Mouse (Mus musculus) MEL (cell line): ENCODE measurements at regions not wholly inside any gene's neighbourhood (a gene's known extent, or its start where the extent isn't known, plus 50 kb on each side); places are given as distances from the start of the nearest gene placed in this dataset.

ENCODE experiments used
- DNase-seq: peaks from one replicate; pipeline ENCODE4 v3.0.0; 2011; ENCODE audit warnings: low read depth, low spot score
- H3K27ac ChIP-seq: 2 replicates; pipeline ENCODE4 v1.5.1; 2012; ENCODE audit warnings: low read depth, mild to moderate bottlenecking, control low read depth, low read length, moderate library complexity; ENCODE audit not compliant: control insufficient read depth
- H3K27me3 ChIP-seq, 2 experiments: fragments of 150-350 bp in 1 of 2; sonication (generic) in 1 of 2; 2 replicates each; pipeline ENCODE4 v1.6.1; 2012; ENCODE audit warnings: low read length in 2 of 2, mild to moderate bottlenecking in 2 of 2, improper control_type of control experiment in 1 of 2, moderate library complexity in 1 of 2; ENCODE audit not compliant: insufficient read depth in 2 of 2, control insufficient read depth in 1 of 2
- H3K36me3 ChIP-seq, 2 experiments: 2 replicates each; pipeline ENCODE4 v1.6.1; 2012 to 2014; ENCODE audit warnings: low read length in 2 of 2, improper control_type of control experiment in 1 of 2, inconsistent platforms in 1 of 2, mild to moderate bottlenecking in 1 of 2; ENCODE audit not compliant: insufficient read depth in 2 of 2, control insufficient read depth in 1 of 2
- H3K4me1 ChIP-seq, 2 experiments: fragments of 150-350 bp in 1 of 2; sonication (generic) in 1 of 2; 2 replicates each; pipeline ENCODE4 v1.6.1; 2012; ENCODE audit warnings: low read length in 2 of 2, improper control_type of control experiment in 1 of 2, mild to moderate bottlenecking in 1 of 2; ENCODE audit not compliant: insufficient read depth in 2 of 2, control insufficient read depth in 1 of 2
- H3K4me3 ChIP-seq, 2 experiments: fragments of 150-350 bp in 1 of 2; sonication (generic) in 1 of 2; 2 replicates each; pipeline ENCODE4 v1.5.1; 2012; ENCODE audit warnings: low read depth in 2 of 2, low read length in 2 of 2, mild to moderate bottlenecking in 2 of 2, moderate library complexity in 2 of 2, control low read depth in 1 of 2, improper control_type of control experiment in 1 of 2; ENCODE audit not compliant: control insufficient read depth in 1 of 2, insufficient read depth in 1 of 2
- H3K79me2 ChIP-seq: 2 replicates; pipeline ENCODE4 v1.6.1; 2012; ENCODE audit warnings: mild to moderate bottlenecking, low read length, moderate library complexity; ENCODE audit not compliant: control insufficient read depth, poor library complexity, insufficient read depth
- H3K9ac ChIP-seq: 2 replicates; pipeline ENCODE4 v1.6.1; 2012; ENCODE audit warnings: low read depth, mild to moderate bottlenecking, control low read depth, low read length, moderate library complexity; ENCODE audit not compliant: control insufficient read depth, poor library complexity, severe bottlenecking
- H3K9me3 ChIP-seq: fragments of 150-350 bp; sonication (generic); replicated peaks from 2 replicates; pipeline ENCODE4 v1.6.1; 2012; ENCODE audit warnings: mild to moderate bottlenecking, low read length, improper control_type of control experiment, moderate library complexity; ENCODE audit not compliant: insufficient read depth
- CHD1 ChIP-seq: IDR thresholded peaks from 2 replicates; pipeline ENCODE4 v1.6.1; 2012; ENCODE audit warnings: low read depth, mild to moderate bottlenecking, inconsistent platforms, low read length, improper control_type of control experiment
- CHD2 ChIP-seq: IDR thresholded peaks from 2 replicates; pipeline ENCODE4 v1.6.1; 2011; ENCODE audit warnings: low read length, improper control_type of control experiment
- CTCF ChIP-seq, 3 experiments: IDR thresholded peaks in 2 of 3; conservative IDR thresholded peaks in 1 of 3; 2 replicates each; pipeline ENCODE4 v1.5.1; 2011 to 2012; ENCODE audit warnings: low read length in 3 of 3, low read depth in 2 of 3, mild to moderate bottlenecking in 2 of 3, improper control_type of control experiment in 1 of 3, inconsistent platforms in 1 of 3, mixed read lengths in 1 of 3, moderate library complexity in 1 of 3; ENCODE audit not compliant: control insufficient read depth in 1 of 3, insufficient read depth in 1 of 3, poor library complexity in 1 of 3, severe bottlenecking in 1 of 3
- ETS1 ChIP-seq: IDR thresholded peaks from 2 replicates; pipeline ENCODE4 v1.6.1; 2012; ENCODE audit warnings: low read depth, mild to moderate bottlenecking, inconsistent platforms, low read length, improper control_type of control experiment, moderate library complexity
- HCFC1 ChIP-seq: IDR thresholded peaks from 2 replicates; pipeline ENCODE4 v1.6.1; 2012; ENCODE audit warnings: low read depth, mild to moderate bottlenecking, inconsistent platforms, low read length, improper control_type of control experiment, moderate library complexity
- JUND ChIP-seq: IDR thresholded peaks from 2 replicates; pipeline ENCODE4 v1.6.1; 2011; ENCODE audit warnings: low read depth, mild to moderate bottlenecking, improper control_type of control experiment, low read length
- MAFK ChIP-seq: IDR thresholded peaks from 2 replicates; pipeline ENCODE4 v1.6.1; 2011; ENCODE audit warnings: low read depth, mild to moderate bottlenecking, low read length, improper control_type of control experiment, borderline replicate concordance
- MAZ ChIP-seq: IDR thresholded peaks from 2 replicates; pipeline ENCODE4 v1.6.1; 2012; ENCODE audit warnings: low read depth, mild to moderate bottlenecking, inconsistent platforms, low read length, improper control_type of control experiment
- MEF2A ChIP-seq: IDR thresholded peaks from 2 replicates; pipeline ENCODE4 v1.6.1; 2014; ENCODE audit warnings: low read depth, mild to moderate bottlenecking, inconsistent platforms, low read length, improper control_type of control experiment; ENCODE audit not compliant: poor library complexity, insufficient replicate concordance, severe bottlenecking; ENCODE audit errors: extremely low read depth
- MYB ChIP-seq: IDR thresholded peaks from 2 replicates; pipeline ENCODE4 v1.6.1; 2011; ENCODE audit warnings: mild to moderate bottlenecking, low read depth, low read length, improper control_type of control experiment
- MYC ChIP-seq: IDR thresholded peaks from 2 replicates; pipeline ENCODE4 v1.6.1; 2011; ENCODE audit warnings: low read depth, mild to moderate bottlenecking, low read length, improper control_type of control experiment, moderate library complexity
- NRF1 ChIP-seq: IDR thresholded peaks from 2 replicates; pipeline ENCODE4 v1.6.1; 2014; ENCODE audit warnings: low read depth, mild to moderate bottlenecking, inconsistent platforms, low read length, improper control_type of control experiment, moderate library complexity; ENCODE audit not compliant: poor library complexity, insufficient read depth, severe bottlenecking
- POLR2AphosphoS2 ChIP-seq: IDR thresholded peaks from 2 replicates; pipeline ENCODE4 v1.6.1; 2011; ENCODE audit warnings: low read length, improper control_type of control experiment
- POLR2AphosphoS5 ChIP-seq: IDR thresholded peaks from 2 replicates; pipeline ENCODE4 v1.6.1; 2012; ENCODE audit warnings: low read depth, borderline replicate concordance, mild to moderate bottlenecking, inconsistent platforms, low read length, moderate library complexity, mixed read lengths
- RAD21 ChIP-seq: IDR thresholded peaks from 2 replicates; pipeline ENCODE4 v1.6.1; 2011; ENCODE audit warnings: mild to moderate bottlenecking, low read depth, low read length, improper control_type of control experiment
- RCOR1 ChIP-seq: IDR thresholded peaks from 2 replicates; pipeline ENCODE4 v1.6.1; 2012; ENCODE audit warnings: low read depth, mild to moderate bottlenecking, inconsistent platforms, low read length, improper control_type of control experiment
- USF2 ChIP-seq, 2 experiments: IDR thresholded peaks; 2 replicates each; pipeline ENCODE4 v1.6.1; 2011 to 2012; ENCODE audit warnings: improper control_type of control experiment in 2 of 2, low read length in 2 of 2, borderline replicate concordance in 1 of 2, inconsistent platforms in 1 of 2, low read depth in 1 of 2, mild to moderate bottlenecking in 1 of 2; ENCODE audit not compliant: insufficient read depth in 1 of 2
- ZNF384 ChIP-seq: IDR thresholded peaks from 2 replicates; pipeline ENCODE4 v1.6.1; 2012; ENCODE audit warnings: low read depth, mild to moderate bottlenecking, inconsistent platforms, low read length, improper control_type of control experiment

DNA sequence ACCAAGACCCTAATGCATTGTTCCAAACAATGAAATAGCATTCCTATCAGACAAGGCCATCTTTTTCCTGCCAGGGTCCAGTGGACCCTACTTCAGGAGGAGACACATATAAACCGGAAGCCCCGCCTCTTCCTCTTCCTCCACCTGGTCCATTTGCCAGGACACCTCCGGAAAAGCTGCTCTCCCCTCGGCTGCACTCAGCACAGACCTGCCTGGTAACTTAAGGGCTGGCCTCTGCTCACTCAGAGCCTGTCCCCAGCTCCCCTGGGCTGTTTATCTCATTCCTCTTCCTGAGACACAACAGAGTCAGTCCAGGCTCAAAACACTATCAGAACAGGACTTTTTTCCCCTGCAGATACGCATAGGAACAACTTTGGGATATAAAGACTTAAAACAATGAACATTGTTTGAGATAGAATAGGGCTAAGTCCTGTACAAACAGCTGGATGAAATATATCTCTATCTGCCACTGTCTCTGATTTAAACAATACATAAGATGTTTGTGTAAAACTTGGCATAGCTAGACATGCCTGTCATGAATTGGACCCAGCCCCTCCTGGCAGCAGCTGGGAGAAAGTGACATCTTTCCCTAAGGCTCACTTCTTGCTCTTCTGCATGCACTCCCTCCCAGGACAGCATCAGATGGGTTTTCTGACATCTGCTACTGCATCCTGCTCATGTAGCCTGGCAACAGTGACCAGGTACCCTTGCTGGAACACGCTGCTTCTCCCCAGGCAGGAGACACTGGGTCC is 119.6 kb downstream of the Lrrc30 start:
- Histone ChIP-seq H3K4me3 (no peak overlapping the region), H3K9ac (no peak overlapping the region), H3K27ac (no peak overlapping the region)
- no peak for TF ChIP-seq CHD1
- TF ChIP-seq, all 39 proteins: peak for 0
- H3K9me3 ChIP-seq, result no peaks in the 10 kb centered on the region
- H3K4me1 ChIP-seq, result no peaks in the 10 kb centered on the region
- no peak for DNase-seq
- H3K79me2 ChIP-seq, result no peaks in the 10 kb centered on the region
- no peaks in the 10 kb centered on the region for H3K27me3 ChIP-seq
- no peaks in the 10 kb centered on the region for H3K36me3 ChIP-seq

DNA sequence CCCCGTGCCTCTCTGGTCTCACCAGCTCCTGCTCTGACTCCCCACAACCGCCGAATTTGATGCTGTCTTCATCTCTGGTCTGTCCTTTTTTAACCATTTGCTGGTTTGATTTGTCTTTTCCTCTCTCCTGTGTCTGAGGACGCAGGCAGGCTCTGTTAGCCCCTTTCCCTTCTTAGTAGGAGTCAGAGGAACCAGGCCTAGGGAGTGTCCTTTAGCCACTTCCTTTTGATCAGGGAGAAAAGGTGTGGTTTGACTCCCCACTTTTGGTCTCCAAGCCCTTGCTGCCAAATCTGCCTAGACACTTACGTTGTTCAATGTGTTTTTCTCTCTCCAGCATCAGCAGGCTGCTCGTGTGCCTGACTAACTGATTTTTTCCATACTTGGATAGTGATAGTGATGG is 120.5 kb downstream of the Lrrc30 start:
- Histone ChIP-seq H3K27ac (no peak overlapping the region), H3K27me3 (no peaks in the 10 kb centered on the region), H3K4me3 (no peak overlapping the region), H3K9me3 (no peaks in the 10 kb centered on the region), H3K4me1 (no peaks in the 10 kb centered on the region), H3K36me3 (no peaks in the 10 kb centered on the region), H3K9ac (no peak overlapping the region), H3K79me2 (no peaks in the 10 kb centered on the region)
- TF ChIP-seq MAFK (no peak), MEF2A (no peak), JUND (no peak), MYC (no peak), ZNF384 (no peak), MYB (no peak), ETS1 (no peak), NRF1 (no peak), RCOR1 (no peak), POLR2AphosphoS2 (no peak), HCFC1 (no peak), POLR2AphosphoS5 (no peak), CHD2 (no peak), MAZ (no peak), RAD21 (no peak), USF2 (IDR thresholded peaks at IDR 0.05; ENCODE audit: borderline replicate concordance in 1 of 2, insufficient read depth in 1 of 2, low read depth in 1 of 2, low read length in 2 of 2) (no peak), CTCF (IDR thresholded peaks at IDR 0.05 in 2 of 3, conservative IDR thresholded peaks at IDR 0.05 in 1 of 3; ENCODE audit: control insufficient read depth in 1 of 3, insufficient read depth in 1 of 3, low read depth in 2 of 3, low read length in 3 of 3, poor library complexity in 1 of 3, severe bottlenecking in 1 of 3) (no peak)
- no peak for DNase-seq
